Mouse (Mus musculus): Measurements from ENCODE around the gene Gm21818. TPM values are rescaled to one million over a fixed set of nuclear protein-coding genes. Genes with fewer than 3 reads are reported as not detected.
"Not testable (repeated sequence)": the region's sequence is repeated elsewhere in the genome, so short reads cannot be mapped to it uniquely, and the experiment has no call there.

Gene Gm21818
- not detected in 2 replicates for polyA plus RNA-seq (2012; ENCODE audit: insufficient read depth, low replicate concordance)

- not testable (repeated sequence) for H3K27me3 ChIP-seq (replicated peaks); H3K4me1 ChIP-seq; H3K4me3 ChIP-seq (replicated peaks); H3K9me3 ChIP-seq; H3K36me3 ChIP-seq (replicated peaks; ENCODE audit: low read length)
Observed at GRCm38 (mm10) chr13:120172133-120172532, at the start of gene Gm21818. Gene Gm21818 (plus strand): TSS chr13:120172433.

GRCm38 (mm10) chr13:120139946-120140345 lies 32.3 kb upstream of the Gm21818 start, which contains the start of gene Gm20767:
Gene Gm20767 (plus strand): TSS chr13:120140246.
- H3K27me3 ChIP-seq (replicated peaks); H3K36me3 ChIP-seq (replicated peaks; ENCODE audit: low read length); H3K9me3 ChIP-seq; H3K4me1 ChIP-seq; H3K4me3 ChIP-seq (replicated peaks): not testable (repeated sequence)

GRCm38 (mm10) chr13:120142348-120142747 lies 29.9 kb upstream of the Gm21818 start:
- not testable (repeated sequence) for H3K4me3 ChIP-seq (replicated peaks); H3K36me3 ChIP-seq (replicated peaks; ENCODE audit: low read length); H3K27me3 ChIP-seq (replicated peaks); H3K9me3 ChIP-seq; H3K4me1 ChIP-seq

GRCm38 (mm10) chr13:120149660-120150407 lies 22.4 kb upstream of the Gm21818 start:
- not testable (repeated sequence) for H3K36me3 ChIP-seq (replicated peaks; ENCODE audit: low read length); H3K4me1 ChIP-seq; H3K4me3 ChIP-seq (replicated peaks); H3K9me3 ChIP-seq; H3K27me3 ChIP-seq (replicated peaks)

GRCm38 (mm10) chr13:120150589-120150988 lies 21.6 kb upstream of the Gm21818 start:
- not testable (repeated sequence) for H3K36me3 ChIP-seq (replicated peaks; ENCODE audit: low read length); H3K9me3 ChIP-seq; H3K27me3 ChIP-seq (replicated peaks); H3K4me3 ChIP-seq (replicated peaks); H3K4me1 ChIP-seq

GRCm38 (mm10) chr13:120168301-120168700 lies 3.9 kb upstream of the Gm21818 start:
- not testable (repeated sequence) for H3K27me3 ChIP-seq (replicated peaks); H3K36me3 ChIP-seq (replicated peaks; ENCODE audit: low read length); H3K4me3 ChIP-seq (replicated peaks); H3K4me1 ChIP-seq; H3K9me3 ChIP-seq

- H3K36me3 ChIP-seq (replicated peaks; ENCODE audit: low read length); H3K4me1 ChIP-seq; H3K27me3 ChIP-seq (replicated peaks); H3K9me3 ChIP-seq; H3K4me3 ChIP-seq (replicated peaks): not testable (repeated sequence)
Observed at GRCm38 (mm10) chr13:120196189-120196821, 24.1 kb downstream of the Gm21818 start.

GRCm38 (mm10) chr13:120215847-120216246 lies 43.6 kb downstream of the Gm21818 start, which contains the start of gene Gm21762:
Gene Gm21762 (minus strand): TSS chr13:120215947.
- H3K4me3 ChIP-seq (replicated peaks); H3K4me1 ChIP-seq; H3K27me3 ChIP-seq (replicated peaks); H3K9me3 ChIP-seq; H3K36me3 ChIP-seq (replicated peaks; ENCODE audit: low read length): not testable (repeated sequence)

GRCm38 (mm10) chr13:120220922-120221321 lies 48.7 kb downstream of the Gm21818 start:
- not testable (repeated sequence) for H3K4me1 ChIP-seq; H3K9me3 ChIP-seq; H3K27me3 ChIP-seq (replicated peaks); H3K36me3 ChIP-seq (replicated peaks; ENCODE audit: low read length); H3K4me3 ChIP-seq (replicated peaks)

GRCm38 (mm10) chr13:120223012-120223659 lies 50.9 kb downstream of the Gm21818 start:
- H3K4me1 ChIP-seq; H3K36me3 ChIP-seq (replicated peaks; ENCODE audit: low read length); H3K9me3 ChIP-seq; H3K4me3 ChIP-seq (replicated peaks); H3K27me3 ChIP-seq (replicated peaks): not testable (repeated sequence)

Other genes with a start within 250 kb of the Gm21818 start
- not detected in 2 replicates for gene Gm21761, start 243.2 kb upstream of the Gm21818 start, polyA plus RNA-seq (2012; ENCODE audit: insufficient read depth, low replicate concordance)
- gene B020031M17Rik, start 221.6 kb upstream of the Gm21818 start, polyA plus RNA-seq (2012; ENCODE audit: insufficient read depth, low replicate concordance) = not detected in 2 replicates
- not detected in 2 replicates for gene Gm36079, start 145.4 kb upstream of the Gm21818 start, polyA plus RNA-seq (2012; ENCODE audit: insufficient read depth, low replicate concordance)
- 9.4 TPM in 1 of 2 replicates, not detected in the other for gene Gm21188, start 120.2 kb upstream of the Gm21818 start, polyA plus RNA-seq (2012; ENCODE audit: insufficient read depth, low replicate concordance)
- gene Gm20767, start 32.2 kb upstream of the Gm21818 start, polyA plus RNA-seq (2012; ENCODE audit: insufficient read depth, low replicate concordance) = not detected in 2 replicates
- gene Gm21762, start 43.5 kb downstream of the Gm21818 start, polyA plus RNA-seq (2012; ENCODE audit: insufficient read depth, low replicate concordance) = not detected in 2 replicates
- not detected in 2 replicates for gene Gm21731, start 66.7 kb downstream of the Gm21818 start, polyA plus RNA-seq (2012; ENCODE audit: insufficient read depth, low replicate concordance)
- not detected in 2 replicates for gene AF067061, start 90.7 kb downstream of the Gm21818 start, polyA plus RNA-seq (2012; ENCODE audit: insufficient read depth, low replicate concordance)
- not detected in 2 replicates for gene BC147527, start 128.0 kb downstream of the Gm21818 start, polyA plus RNA-seq (2012; ENCODE audit: insufficient read depth, low replicate concordance)
- gene Tcstv3, start 144.4 kb downstream of the Gm21818 start, polyA plus RNA-seq (2012; ENCODE audit: insufficient read depth, low replicate concordance) = not detected in 2 replicates

Data from megakaryocyte, embryonic 14.5 days (primary cell).